13 mouse cellular contexts compared by ENCODE assay signal in genomic region chr5:103021479-103021878, GRCm38 (mm10).
DNase-seq lines count a peak whose midpoint lies in the region; ATAC-seq and TF ChIP-seq lines count a peak whose summit lies in the region.
"Had no signal": no experiment of that assay in that cellular context is flagged by ENCODE, and none has a peak within 500 bp of the region (broad histone marks: within the 10 kb centered on the region; RNA-seq: fewer than 3 reads in every experiment).

No protein-coding gene starts in this region.

- H3K9ac ChIP-seq in midbrain, embryonic 11.5 days (ENCODE audit: low read length), result no peak overlapping the region
- H3K9ac ChIP-seq in hindbrain, embryonic 13.5 days, result no peak overlapping the region
- H3K9ac ChIP-seq in neural tube, embryonic 14.5 days (replicated peaks; ENCODE audit: low read depth, low read length), result no peak overlapping the region
- no peak overlapping the region for H3K9ac ChIP-seq in intestine, embryonic 15.5 days

- no peaks in the 10 kb centered on the region for H3K9me3 ChIP-seq in midbrain, embryonic 10.5 days (replicated peaks)
- H3K9me3 ChIP-seq in midbrain, embryonic 11.5 days (ENCODE audit: control insufficient read depth, low read length), result no peaks in the 10 kb centered on the region
- H3K9me3 ChIP-seq in hindbrain, embryonic 13.5 days, result no peaks in the 10 kb centered on the region
- H3K9me3 ChIP-seq in neural tube, embryonic 14.5 days (ENCODE audit: control insufficient read depth, low read length), result no peaks in the 10 kb centered on the region
- H3K9me3 ChIP-seq in intestine, embryonic 15.5 days, result no peaks in the 10 kb centered on the region

- no peak overlapping the region for H3K4me3 ChIP-seq in cerebellum, adult 2 months (replicated peaks; ENCODE audit: insufficient read depth, low read depth, low read length)
- no peak overlapping the region for H3K4me3 ChIP-seq in midbrain, embryonic 10.5 days
- no peak overlapping the region for H3K4me3 ChIP-seq in midbrain, embryonic 11.5 days (ENCODE audit: low read depth, low read length)
- H3K4me3 ChIP-seq in hindbrain, embryonic 13.5 days, result no peak overlapping the region
- no peak overlapping the region for H3K4me3 ChIP-seq in neural tube, embryonic 14.5 days (ENCODE audit: low read depth, low read length)
- H3K4me3 ChIP-seq in intestine, embryonic 15.5 days (replicated peaks), result no peak overlapping the region
- H3K4me3 ChIP-seq: erythroblast, embryonic 14.5 days; heart, adult 2 months had no signal

- no peak overlapping the region for H3K27ac ChIP-seq in cerebellum, adult 2 months (ENCODE audit: insufficient read depth, low read length)
- H3K27ac ChIP-seq in midbrain, embryonic 10.5 days (replicated peaks), result peak overlapping the region; percentile 49; the same call in 1 of the 2 replicates
- no peak overlapping the region; the same call in 1 of the 2 replicates for H3K27ac ChIP-seq in midbrain, embryonic 11.5 days (ENCODE audit: low read depth, low read length)
- peak overlapping the region; percentile 70 for H3K27ac ChIP-seq in hindbrain, embryonic 13.5 days
- H3K27ac ChIP-seq in neural tube, embryonic 14.5 days (ENCODE audit: low read depth, low read length), result peak overlapping the region; percentile 1; the same call in 1 of the 2 replicates
- H3K27ac ChIP-seq in intestine, embryonic 15.5 days, result no peak overlapping the region
- H3K27ac ChIP-seq: heart, adult 2 months had no signal

- no peak overlapping the region for H3K4me2 ChIP-seq in midbrain, embryonic 11.5 days
- H3K4me2 ChIP-seq in hindbrain, embryonic 13.5 days, result no peak overlapping the region
- no peak overlapping the region for H3K4me2 ChIP-seq in neural tube, embryonic 14.5 days (ENCODE audit: low read depth, low read length)
- H3K4me2 ChIP-seq in intestine, embryonic 15.5 days (replicated peaks), result no peak overlapping the region

- H3K36me3 ChIP-seq in midbrain, embryonic 10.5 days, result no peaks in the 10 kb centered on the region
- H3K36me3 ChIP-seq in midbrain, embryonic 11.5 days (ENCODE audit: control insufficient read depth, insufficient read depth, low read length), result no peaks in the 10 kb centered on the region
- no peaks in the 10 kb centered on the region; the same call in 1 of the 2 replicates for H3K36me3 ChIP-seq in hindbrain, embryonic 13.5 days
- no peaks in the 10 kb centered on the region for H3K36me3 ChIP-seq in neural tube, embryonic 14.5 days (ENCODE audit: control insufficient read depth, insufficient read depth, low read length)
- no peaks in the 10 kb centered on the region for H3K36me3 ChIP-seq in intestine, embryonic 15.5 days

- 53% methylated on average over 8 of the region's 8 CpGs for WGBS in cerebellum, adult 2 months
- 87% methylated on average over 8 of the region's 8 CpGs for WGBS in midbrain, embryonic 10.5 days
- 80% methylated on average over 8 of the region's 8 CpGs for WGBS in midbrain, embryonic 11.5 days
- WGBS in hindbrain, embryonic 13.5 days, result 70% methylated on average over 8 of the region's 8 CpGs
- WGBS in neural tube, embryonic 14.5 days, result 67% methylated on average over 8 of the region's 8 CpGs
- 83% methylated on average over 8 of the region's 8 CpGs for WGBS in intestine, embryonic 15.5 days

- no peak for TF ChIP-seq POLR2A in cerebellum, adult 2 months (IDR thresholded peaks at IDR 0.05; ENCODE audit: borderline replicate concordance, insufficient read depth, low read length)

- peak; percentile 37 to 48 for DNase-seq in cerebellum, adult 2 months
- no peak for DNase-seq in cerebellum, adult 8-10 months
- DNase-seq in midbrain, embryonic 10.5 days (ENCODE audit: low spot score), result no peak
- DNase-seq in midbrain, embryonic 11.5 days (ENCODE audit: low spot score, missing footprints), result no peak
- DNase-seq in gastrocnemius, adult 8-10 months (ENCODE audit: low spot score in 2 of 2), result no peak
- DNase-seq: heart, adult 2 months; kidney, adult 2 months; lung, postnatal 14 days; spleen, adult 18-20 months had no signal

- no peaks in the 10 kb centered on the region for H3K27me3 ChIP-seq in cerebellum, adult 2 months (ENCODE audit: control insufficient read depth, insufficient read depth, low read length)
- H3K27me3 ChIP-seq in midbrain, embryonic 10.5 days (ENCODE audit: low read depth, poor library complexity, severe bottlenecking), result no peaks in the 10 kb centered on the region
- H3K27me3 ChIP-seq in midbrain, embryonic 11.5 days (ENCODE audit: control insufficient read depth, insufficient read depth, low read length), result no peaks in the 10 kb centered on the region
- no peaks in the 10 kb centered on the region for H3K27me3 ChIP-seq in hindbrain, embryonic 13.5 days
- no peaks in the 10 kb centered on the region for H3K27me3 ChIP-seq in neural tube, embryonic 14.5 days (ENCODE audit: control insufficient read depth, insufficient read depth, low read length)
- H3K27me3 ChIP-seq in intestine, embryonic 15.5 days (replicated peaks), result no peaks in the 10 kb centered on the region

- TF ChIP-seq CTCF in cerebellum, adult 2 months (IDR thresholded peaks at IDR 0.05; ENCODE audit: borderline replicate concordance, insufficient read depth, low read depth, low read length), result no peak

- no peak for ATAC-seq in midbrain, embryonic 11.5 days (ENCODE audit: low FRiP score)
- peak; percentile 61; the same call in 1 of the 2 replicates for ATAC-seq in hindbrain, embryonic 13.5 days (ENCODE audit: low FRiP score)
- ATAC-seq in neural tube, embryonic 14.5 days (ENCODE audit: low read depth), result no peak
- no peak for ATAC-seq in intestine, embryonic 15.5 days

- H3K4me1 ChIP-seq in cerebellum, adult 2 months (ENCODE audit: control insufficient read depth, insufficient read depth, low read length), result peaks cover 17% of the 10 kb centered on the region
- H3K4me1 ChIP-seq in midbrain, embryonic 10.5 days, result peaks cover 39% of the 10 kb centered on the region
- peaks cover 10% of the 10 kb centered on the region; the same call in 1 of the 2 replicates for H3K4me1 ChIP-seq in midbrain, embryonic 11.5 days (ENCODE audit: control insufficient read depth, insufficient read depth, low read length)
- peaks cover 33% of the 10 kb centered on the region for H3K4me1 ChIP-seq in hindbrain, embryonic 13.5 days (replicated peaks)
- H3K4me1 ChIP-seq in neural tube, embryonic 14.5 days (ENCODE audit: control insufficient read depth, insufficient read depth, low read length), result peaks cover 4% of the 10 kb centered on the region; the same call in 1 of the 2 replicates
- no peaks in the 10 kb centered on the region for H3K4me1 ChIP-seq in intestine, embryonic 15.5 days (replicated peaks)

Comparison
In these comparisons a context has a peak if more than half of its experiments do, and no peak if none do; other contexts are left out.
1. DNase-seq: peak in cerebellum, adult 2 months (2 of 2); none in cerebellum, adult 8-10 months (single experiment), midbrain, embryonic 10.5 days (single experiment), midbrain, embryonic 11.5 days (single experiment) and gastrocnemius, adult 8-10 months (0 of 2).
2. H3K27ac ChIP-seq: peak in midbrain, embryonic 10.5 days (single experiment), hindbrain, embryonic 13.5 days (single experiment) and neural tube, embryonic 14.5 days (single experiment); none in cerebellum, adult 2 months (single experiment), midbrain, embryonic 11.5 days (single experiment) and intestine, embryonic 15.5 days (single experiment).